Mouse (Mus musculus) stomach, postnatal 0 days (tissue): ENCODE data around the gene Gm45716.

Experiments
- CTCF ChIP-seq: IDR thresholded peaks from 2 replicates; pipeline ENCODE4 v1.5.1; 2016; ENCODE audit warnings: antibody characterized with exemption, low read depth, mild to moderate bottlenecking, moderate library complexity
- EP300 ChIP-seq: optimal IDR thresholded peaks from 2 replicates; pipeline ENCODE3; 2016; ENCODE audit warnings: antibody characterized with exemption

DNA sequence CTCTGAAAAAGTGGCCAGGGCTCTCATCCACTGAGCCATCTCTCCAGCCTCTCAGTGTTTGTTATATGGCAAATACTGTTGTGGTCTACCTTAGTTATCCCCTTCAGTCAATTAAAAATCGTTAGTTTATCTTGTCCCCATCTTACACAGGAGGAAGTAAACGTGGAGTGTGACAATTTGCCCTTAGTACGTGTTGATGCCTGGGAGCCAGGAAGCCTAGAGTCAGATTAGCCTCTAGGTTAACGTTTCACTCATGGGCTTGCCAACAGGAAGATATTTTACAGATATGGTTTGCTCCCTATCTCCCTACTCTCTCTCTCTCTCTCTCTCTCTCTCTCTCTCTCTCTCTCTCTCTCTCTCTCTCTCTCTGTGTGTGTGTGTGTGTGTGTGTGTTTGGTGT, 95.7 kb downstream of the Gm45716 start:
- TF ChIP-seq CTCF (no peak), EP300 (no peak)
